Mouse (Mus musculus) thymus, postnatal 10 days (tissue): ENCODE measurements around the gene Cd151.
A peak's percentile ranks its signal among the peaks of the same experiment; 100 is the strongest.
"Not testable (repeated sequence)": the region's sequence is repeated elsewhere in the genome, so short reads cannot be mapped to it uniquely, and the experiment has no call there.

Source experiments
- DNase-seq, 2 experiments: peaks; one replicate each; pipeline ENCODE4 v3.0.0; 2021; ENCODE audit warnings: low spot score in 2 of 2

Cd151 gene

DNA sequence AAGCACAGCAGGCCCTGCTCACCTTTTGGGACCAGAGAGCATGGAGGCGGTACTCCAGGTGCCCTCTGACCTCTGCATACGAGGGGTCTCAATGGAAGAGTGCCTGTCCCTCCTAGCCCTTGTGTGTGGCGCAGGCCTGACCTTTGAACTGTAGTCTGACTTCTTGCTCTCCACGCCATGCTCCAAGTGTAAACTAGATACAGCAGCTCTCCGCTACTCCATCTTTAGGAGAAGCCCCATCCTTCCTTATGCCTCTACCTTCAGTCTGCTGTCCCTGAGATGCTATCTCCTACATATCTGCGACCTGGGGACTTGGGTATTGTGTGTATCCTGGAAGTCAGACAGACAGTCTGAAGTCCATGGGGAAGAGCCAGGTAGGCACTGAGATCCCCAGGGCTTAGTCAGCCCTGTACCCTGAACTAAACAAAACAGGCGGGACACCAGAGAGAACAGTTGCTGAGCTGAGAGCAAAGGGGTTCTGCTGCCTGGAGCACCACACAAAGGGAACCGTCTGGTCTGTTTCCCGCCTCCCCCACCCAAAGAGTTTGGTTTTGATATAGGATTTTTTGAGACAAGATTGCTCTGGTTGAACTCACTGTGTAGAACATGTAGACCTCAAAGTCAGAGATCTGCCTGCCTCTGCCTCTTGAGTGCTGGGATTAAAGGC is 31.2 kb upstream of the Cd151 start:
- no peak for DNase-seq

DNA sequence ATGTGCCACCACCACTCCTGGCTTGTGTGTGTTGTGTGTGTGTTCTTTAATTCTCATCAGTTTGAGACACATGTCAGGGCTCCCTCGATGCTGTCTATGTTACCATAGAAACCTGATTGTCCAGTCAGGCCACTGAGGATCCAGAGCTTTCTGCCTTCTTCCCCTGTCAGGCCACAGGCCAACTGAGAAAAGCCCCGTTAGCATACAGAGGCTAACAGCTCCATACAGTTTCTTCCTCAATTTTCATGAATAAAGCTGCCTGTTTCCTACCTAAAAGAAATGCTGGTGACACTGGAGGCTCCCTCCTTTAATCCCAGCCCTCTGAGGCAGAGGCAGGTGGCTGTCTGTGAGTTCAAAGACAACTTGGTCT is 30.7 kb upstream of the Cd151 start:
- no peak for DNase-seq

DNA sequence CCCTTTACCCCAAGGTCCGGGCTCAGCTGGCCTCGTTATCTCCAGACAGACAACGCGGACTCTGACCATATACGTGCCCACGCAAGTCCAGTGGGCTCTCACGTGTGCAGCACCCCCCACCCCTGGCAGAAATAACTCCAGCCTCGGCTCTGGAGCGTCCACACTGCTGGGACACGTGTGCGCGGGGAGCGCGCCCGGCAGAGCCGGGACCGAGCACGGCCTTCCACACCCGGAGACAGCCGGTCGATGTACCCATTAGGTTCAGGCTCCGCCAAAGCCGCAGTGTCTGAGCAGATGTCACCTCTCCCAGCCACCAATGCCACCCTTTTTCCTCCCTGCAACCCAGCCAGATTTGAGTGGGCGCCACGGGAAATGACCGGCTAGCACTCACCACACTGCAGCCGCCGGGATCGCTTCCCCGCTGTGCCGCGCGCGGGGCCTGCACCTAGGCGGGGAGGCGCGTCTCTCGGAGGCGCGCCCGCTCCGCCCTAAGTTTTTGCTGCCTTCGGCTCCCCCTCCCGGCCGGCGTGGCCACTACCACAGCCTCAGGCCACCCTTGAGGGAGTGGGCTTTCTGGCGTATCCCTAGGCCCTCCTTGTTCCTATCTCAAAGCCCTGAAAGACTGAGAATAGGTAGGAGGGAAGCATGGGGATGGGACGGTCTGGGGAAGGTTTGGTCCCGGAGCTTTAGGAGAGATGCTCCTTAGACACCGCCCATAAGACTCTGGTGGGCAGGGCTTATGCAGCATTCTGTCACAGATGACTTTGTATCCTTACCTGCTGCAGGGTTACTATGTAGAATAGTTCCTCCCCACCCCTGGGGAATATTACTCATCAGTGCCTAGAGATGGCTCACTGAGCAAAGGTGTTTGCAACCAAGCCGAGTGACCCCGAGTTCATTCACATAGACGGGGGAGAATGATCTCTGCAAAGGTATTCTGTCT is 29.7 kb upstream of the Cd151 start, which contains the start of gene Slc25a22:
TSS of gene Slc25a22 (minus strand) at position 715 of the 943 bp plus-strand sequence.
- DNase-seq = peak; percentile 75 to 83

DNA sequence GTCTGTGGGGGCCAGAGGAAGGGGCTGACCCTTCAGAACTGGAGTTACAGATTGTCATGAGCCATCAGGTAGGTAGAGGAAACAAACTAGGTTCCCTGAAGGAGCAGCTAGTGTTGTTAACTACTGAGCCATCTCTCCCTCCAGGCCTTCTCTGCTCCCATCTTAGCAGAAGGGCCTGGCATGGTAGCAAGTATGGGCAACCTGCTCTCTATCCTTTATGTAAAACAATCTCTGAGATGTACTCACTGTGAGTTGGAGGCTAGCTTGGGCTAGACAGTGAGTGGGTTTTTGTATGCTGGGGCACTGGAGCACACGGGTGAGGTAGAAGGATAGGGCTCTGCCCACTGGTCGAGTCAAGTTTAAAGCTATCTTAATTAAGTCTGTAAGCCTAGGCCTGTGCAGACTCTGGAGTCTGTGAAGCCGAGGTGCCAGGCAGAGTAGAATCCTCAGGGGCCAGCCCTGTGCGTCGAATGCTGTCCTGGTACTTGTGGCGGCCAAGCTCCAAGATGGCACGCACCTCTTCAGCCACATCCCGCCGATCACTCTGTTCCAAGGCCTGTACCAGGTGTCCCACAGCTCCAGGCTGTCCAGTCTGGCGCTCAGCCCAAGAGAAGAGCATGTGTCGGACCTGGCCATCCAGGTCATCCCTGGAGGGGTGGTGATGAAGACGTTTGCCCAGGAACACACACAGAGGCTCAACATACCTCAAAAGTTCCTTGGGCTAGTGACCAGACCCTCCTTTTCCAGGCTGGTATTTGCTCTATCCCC is 28.8 kb upstream of the Cd151 start:
- no peak for DNase-seq

DNA sequence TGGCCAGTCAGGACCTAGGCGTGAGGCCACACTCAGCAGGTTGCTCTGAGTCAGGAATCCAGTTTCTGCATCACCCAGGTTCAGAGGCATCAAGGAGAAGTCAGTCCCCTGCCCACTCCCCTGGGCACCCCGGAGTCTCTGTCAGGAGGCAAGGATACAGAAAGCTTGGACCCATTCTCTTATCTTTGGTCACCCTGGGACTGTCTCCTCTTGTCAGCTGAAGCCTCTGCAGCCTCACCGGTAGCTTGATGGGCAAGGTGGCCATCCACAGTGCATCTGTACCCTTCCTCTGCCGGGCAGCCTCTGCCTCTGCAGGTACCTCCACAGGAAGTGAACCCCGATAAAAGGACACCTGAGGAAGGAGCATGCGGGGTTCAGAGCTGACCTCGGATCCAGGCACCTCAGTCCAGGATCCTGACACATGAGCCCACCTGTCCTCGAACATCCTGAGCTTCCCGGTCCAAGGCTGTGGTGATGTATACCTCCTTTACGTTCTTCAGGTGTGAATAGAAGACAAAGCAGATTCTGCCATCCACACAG is 28.0 kb upstream of the Cd151 start:
- no peak for DNase-seq

DNA sequence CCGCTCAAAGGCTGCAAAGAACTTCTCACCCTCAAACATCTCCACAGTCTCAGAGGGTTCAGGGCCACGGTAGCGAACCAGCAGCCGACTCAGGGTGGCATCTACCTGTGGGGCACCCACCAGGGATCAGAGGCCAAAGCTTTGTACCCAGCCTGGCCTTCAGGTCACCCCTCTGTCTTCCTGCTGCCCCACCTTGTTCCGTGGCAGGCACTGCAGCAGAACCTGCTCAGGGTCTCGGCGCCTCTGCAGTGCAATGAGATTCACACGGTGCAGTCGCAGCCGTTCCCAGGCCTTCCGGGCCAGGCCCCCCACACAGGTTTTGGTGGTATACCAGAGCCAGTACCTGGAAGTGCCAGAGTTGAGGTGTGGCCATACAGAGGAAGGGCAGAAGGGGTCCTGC is 27.4 kb upstream of the Cd151 start:
- no peak for DNase-seq

DNA sequence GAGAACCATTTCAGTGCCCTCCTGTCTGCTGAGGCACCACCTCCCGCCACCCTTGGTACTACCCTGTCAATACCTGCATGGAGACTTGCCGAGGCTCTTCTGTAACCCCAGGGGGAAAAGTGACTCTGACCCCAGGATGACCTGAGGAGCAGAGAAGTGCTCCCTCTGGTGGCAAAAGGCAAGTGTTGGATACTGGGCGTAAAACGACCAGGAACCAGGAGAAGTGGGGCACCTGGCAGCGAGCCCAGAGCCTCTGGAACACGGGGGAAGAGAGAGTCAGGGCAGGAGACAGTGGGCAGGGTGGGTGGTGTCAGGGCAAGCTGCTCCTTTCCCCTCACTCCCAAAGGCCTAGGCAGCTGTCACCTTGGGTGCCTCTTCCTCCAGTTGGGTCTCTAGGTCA is 26.6 kb upstream of the Cd151 start:
- peak in 1 of 2 experiments; percentile 46 for DNase-seq

DNA sequence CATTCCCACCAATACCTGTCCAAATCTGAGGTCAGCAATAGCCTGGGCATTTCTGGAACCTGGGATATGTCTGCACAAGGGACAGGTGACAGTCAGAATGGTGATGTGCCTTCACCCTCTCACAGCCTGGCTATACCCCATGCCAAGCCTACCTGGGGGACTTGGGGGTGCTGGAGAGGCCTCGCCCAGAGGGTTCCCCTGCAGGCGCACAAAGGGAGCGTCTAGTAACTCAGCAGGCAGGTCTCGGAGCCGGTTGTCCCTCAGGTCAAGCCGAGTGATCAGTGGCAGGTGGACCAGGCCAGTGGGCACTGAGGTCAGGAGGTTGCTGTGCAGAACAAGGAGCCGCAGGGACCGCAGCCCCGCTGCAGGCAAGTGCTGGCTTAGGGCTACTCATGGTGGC is 25.7 kb upstream of the Cd151 start:
- DNase-seq = no peak

DNA sequence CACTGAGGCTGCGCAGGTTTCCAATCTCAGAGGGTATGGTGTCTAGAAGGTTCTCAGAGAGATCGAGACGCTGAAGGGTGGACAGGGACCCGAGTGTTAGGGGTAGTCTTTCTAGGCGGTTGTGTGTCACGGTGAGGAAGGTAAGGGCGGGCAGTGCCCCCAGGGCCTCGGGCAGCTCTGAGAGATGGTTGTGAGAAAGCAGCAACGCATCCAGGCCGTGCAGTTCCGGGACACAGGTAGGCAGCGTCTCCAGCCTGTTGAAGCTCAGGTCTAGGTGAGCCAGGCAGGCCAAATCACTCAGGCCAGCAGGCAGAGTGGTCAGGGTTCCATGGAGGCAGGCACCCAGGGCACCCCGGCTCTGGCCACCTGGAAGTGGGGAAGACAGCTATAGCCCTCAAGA is 25.0 kb upstream of the Cd151 start:
- DNase-seq = no peak

DNA sequence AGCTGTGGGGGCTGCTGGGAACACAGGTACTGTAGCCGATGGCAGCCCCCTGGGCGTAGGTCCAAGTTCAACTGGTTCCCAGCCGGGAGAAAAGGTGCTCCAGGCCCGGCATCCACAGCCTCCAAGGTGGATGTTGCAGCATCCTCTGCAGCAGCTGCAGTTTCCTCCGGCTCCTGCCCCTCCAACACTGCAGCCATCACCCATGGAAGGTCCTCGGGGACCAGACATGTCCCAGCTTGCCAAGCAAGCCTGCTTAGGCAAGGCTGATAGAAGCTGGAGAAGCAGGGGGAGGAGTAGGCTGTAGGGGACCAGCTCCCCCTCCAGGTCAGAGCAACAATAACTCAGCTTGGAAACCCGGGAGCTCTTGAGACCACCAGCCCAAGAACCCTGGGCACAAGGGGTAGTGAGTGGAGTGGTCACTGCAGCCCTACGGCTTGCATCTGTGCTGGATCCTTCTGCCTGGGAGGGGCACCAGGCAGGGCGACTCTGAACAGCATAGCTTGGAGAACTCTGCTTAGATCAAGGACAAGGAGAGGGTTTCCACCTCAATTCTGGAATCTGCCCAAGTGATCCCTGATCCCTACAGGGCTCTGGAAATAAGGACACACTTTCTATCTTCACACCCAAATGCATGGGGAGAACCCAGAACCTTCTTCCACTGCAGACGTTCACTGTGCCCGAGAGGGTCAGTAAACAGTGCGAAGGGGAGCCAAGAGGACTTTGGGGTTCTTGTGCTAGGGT is 23.9 kb upstream of the Cd151 start:
- no peak for DNase-seq

DNA sequence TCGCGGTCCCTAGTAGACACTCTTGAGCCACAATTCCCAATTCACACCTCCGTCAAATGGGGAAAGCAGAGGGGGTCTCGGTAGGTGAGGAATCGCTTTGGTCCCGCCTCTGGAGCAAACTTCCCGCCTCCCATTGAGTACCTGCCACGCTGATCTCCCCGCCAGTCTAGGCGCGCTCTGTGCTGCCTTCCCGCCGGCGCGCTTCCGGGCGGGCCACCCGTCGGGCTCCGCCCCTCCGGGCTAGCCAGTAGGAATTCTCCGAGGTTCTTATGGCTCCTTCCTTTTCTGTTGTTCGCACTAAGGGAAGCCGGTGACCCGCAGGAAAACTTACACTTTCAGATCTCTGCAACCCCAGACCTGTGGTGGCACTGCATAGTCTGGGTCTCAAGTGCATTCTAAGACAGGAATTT is 23.4 kb upstream of the Cd151 start, which contains the start of gene Pidd1:
TSS of gene Pidd1 (minus strand) at position 198 of the 410 bp plus-strand sequence.
- DNase-seq = peak in 1 of 2 experiments; percentile 48

DNA sequence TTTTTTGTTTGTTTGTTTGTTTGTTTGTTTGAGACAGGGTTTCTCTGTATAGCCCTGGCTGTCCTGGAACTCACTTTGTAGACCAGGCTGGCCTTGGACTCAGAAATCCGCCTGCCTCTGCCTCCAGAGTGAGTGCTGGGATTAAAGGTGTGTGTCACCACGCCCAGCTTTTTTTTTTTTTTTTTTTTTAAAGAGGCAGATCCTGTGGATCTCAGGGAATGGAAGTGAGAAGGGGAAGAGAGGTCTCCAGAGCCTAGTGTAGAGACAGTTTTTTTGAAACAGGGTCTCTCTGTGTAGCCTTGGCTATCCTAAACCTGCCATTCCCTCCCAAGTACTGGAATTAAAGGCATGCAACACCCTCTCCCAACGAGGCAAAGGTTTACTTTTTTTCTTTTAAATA is 20.8 kb upstream of the Cd151 start:
- DNase-seq = not testable (repeated sequence)

DNA sequence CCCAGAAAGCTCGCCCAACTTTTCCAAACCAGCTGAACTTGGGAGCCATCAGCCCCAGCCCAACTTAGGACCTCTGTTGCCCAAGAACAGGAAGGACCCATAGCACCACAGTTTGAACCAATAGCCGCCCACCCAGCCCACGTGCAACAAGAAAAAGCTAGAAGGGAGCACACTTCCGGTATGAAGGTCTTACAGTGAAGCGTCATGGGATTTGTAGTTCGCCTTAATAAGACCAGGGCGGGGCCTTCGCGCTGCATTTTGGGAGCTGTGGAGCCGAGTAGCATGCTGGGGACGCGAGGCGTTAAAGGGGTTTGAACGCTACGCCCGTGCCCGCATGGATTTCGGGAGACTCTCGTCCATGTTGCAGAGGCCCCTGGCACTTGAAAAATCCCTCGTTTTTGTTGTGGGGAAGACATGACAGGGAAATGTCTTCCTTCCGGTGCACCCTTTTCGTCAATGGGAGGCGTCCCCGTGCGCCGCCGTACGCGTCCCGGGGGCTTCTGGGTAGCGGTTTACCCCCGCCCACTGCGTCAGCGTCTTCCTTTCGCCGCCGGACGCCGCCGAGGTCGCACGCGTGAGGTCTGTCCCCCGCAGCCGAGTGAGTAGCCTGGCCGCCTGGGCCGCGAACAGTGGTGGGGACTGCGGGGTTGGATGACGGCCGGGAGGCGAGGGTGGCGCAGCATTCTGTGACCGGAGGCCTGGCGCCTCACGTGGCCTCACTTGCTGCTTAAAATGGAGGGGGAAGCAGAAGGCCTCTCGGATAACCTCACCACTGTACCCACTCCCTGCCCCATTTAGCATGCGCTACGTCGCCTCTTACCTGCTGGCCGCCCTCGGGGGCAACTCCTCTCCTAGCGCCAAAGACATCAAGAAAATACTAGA is 19.8 kb upstream of the Cd151 start, which contains the start of gene Rplp2:
TSS of gene Rplp2 (plus strand) at position 261 of the 882 bp plus-strand sequence.
- peak; percentile 88 for DNase-seq

DNA sequence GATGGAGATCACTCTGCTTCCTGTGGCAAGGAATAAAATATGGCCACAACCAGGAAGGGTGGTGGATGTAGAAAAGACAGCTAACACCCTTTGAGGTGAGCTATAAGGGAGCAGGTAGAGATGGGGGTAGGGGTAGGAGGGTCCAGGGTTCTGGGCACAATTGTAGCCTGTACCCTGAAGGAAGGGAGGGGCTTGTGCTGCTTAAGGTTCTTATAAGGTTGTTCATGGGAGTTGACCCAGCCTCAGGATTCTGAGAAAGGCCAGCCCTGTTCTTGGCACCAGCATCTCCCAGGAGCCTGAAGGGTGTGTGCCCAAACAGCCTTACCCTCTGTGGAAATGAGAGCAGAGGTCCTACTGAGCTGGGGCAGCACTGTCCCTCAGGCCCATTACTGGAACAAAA is 15.3 kb upstream of the Cd151 start:
- DNase-seq = no peak

DNA sequence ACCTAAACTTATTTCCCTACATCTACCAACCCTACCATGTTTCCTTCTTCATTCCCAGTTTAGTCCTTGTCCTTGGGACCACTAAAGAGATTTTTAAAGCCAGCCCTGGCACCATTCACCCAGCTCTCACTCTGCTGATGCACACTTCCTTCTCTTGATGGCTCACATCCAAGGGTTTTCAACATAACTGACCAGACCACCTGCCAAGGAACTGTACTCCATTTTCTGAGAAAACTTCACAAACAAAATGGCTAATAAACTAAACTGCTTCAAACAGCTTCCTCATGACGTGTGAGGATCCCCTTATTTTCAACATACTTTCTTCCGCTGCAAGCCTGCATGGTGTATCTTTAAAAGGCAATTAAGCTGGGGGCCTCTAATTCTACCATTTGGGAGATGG is 13.6 kb upstream of the Cd151 start:
- DNase-seq = no peak

DNA sequence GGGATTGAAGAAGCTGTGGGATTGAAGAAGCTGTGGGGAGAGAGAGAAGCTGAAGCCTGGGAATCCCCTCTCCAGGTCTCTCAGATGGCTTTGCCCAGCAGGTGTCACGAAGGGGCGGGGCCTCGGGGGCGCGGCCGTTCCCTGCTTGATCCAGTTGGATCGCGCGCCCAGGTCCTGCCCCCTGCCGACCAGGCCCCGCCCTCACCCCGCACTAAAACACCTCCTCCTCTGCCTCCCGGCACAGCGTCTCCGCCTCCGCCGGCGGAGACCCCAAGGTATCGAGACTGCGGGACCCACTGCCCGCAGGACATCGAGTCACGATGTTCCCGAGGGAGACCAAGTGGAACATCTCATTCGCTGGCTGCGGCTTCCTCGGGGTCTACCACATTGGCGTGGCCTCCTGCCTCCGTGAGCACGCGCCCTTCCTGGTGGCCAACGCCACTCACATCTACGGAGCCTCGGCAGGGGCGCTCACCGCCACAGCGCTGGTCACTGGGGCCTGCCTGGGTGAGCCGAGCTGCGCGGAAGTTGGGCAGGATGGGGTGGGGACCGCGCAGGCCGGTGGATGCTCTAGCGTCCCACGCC is 12.1 kb upstream of the Cd151 start, which contains the start of gene Pnpla2:
TSS of gene Pnpla2 (plus strand) at position 232 of the 585 bp plus-strand sequence.
- peak; percentile 91 to 95 for DNase-seq

DNA sequence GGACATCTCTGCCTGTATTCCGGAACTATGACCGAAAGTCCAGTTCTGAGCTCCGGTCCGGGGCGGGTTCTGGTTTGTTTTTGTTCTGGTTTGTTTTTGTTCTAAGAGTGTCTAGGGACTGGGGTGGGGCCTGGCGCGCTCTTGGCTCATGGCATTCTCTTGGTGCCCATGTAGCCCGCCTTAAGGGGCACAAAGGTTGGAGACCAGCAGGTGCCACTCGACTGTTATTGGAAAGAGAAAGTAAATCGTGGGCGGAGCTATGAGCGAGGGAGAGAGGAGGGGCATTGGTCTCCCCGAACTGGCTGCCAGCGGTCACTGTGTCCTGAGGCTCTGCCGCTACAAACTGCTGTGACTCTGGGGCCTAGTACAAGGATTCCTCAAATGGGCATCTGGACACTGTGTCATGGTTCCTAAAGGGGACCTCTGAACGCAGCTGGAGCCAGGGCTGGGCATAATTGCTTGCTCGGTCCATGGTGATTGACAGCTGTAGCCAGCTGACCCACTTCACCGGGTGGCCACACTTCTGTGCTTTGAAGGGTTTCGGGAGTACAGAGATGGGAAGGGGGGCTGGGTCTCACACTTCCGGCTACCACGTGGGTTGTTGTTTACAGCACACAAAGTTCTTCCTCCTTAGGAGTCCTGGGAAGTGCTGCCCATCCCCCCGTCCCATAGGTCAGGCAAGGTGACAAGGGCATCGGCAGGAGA is 11.4 kb upstream of the Cd151 start:
- no peak for DNase-seq

DNA sequence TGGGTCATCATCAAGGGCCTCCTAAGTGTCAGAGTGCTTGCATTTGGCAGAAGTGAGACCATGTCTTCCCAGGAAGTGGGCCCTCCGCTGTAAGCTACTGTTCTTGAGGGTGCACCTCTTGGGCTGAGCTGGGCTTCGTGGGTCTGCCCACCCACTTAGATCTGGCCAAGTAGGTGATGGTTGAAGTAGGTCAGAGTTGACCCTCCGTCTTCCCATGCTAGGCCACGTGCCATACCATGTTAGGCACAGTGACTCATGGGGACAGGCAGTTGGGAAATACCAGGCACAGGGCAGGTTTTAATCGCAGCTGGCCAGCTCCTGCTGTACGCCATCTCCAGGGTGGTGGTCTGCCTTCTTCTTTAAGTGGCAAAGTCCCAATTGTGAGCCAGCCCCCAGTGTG is 10.5 kb upstream of the Cd151 start:
- DNase-seq = no peak

DNA sequence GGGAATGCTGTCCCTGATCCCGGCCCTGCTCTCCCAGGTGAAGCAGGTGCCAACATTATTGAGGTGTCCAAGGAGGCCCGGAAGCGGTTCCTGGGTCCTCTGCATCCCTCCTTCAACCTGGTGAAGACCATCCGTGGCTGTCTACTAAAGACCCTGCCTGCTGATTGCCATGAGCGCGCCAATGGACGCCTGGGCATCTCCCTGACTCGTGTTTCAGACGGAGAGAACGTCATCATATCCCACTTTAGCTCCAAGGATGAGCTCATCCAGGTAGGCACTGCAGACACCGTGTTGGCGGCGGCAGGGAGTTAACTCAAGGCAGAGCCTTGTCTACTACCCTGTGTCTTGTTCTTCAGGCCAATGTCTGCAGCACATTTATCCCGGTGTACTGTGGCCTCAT is 10.0 kb upstream of the Cd151 start:
- DNase-seq = no peak
